Comparison of ENCODE assay signal across 16 mouse cellular contexts in genomic region chr1:132195681-132196080, GRCm38 (mm10). TPM values are rescaled to one million over a fixed set of nuclear protein-coding genes. Genes with fewer than 3 reads are reported as not detected.
DNase-seq lines count a peak whose midpoint lies in the region; ATAC-seq and TF ChIP-seq lines count a peak whose summit lies in the region.
"Had no signal": no experiment of that assay in that cellular context is flagged by ENCODE, and none has a peak within 500 bp of the region (broad histone marks: within the 10 kb centered on the region; RNA-seq: fewer than 3 reads in every experiment).

No protein-coding gene starts in this region.

- H3K9me3 ChIP-seq in lung, embryonic 14.5 days (ENCODE audit: low read depth, low read length), result no peaks in the 10 kb centered on the region
- H3K9me3 ChIP-seq in embryonic facial prominence, embryonic 10.5 days, result no peaks in the 10 kb centered on the region
- no peaks in the 10 kb centered on the region for H3K9me3 ChIP-seq in hindbrain, embryonic 15.5 days
- H3K9me3 ChIP-seq: heart, embryonic 15.5 days; liver, embryonic 15.5 days had no signal

- no peak for TF ChIP-seq CTCF in lung, embryonic 14.5 days (IDR thresholded peaks at IDR 0.05; ENCODE audit: low read depth)

- no peaks in the 10 kb centered on the region for H3K36me3 ChIP-seq in lung, embryonic 14.5 days (ENCODE audit: insufficient read depth)
- H3K36me3 ChIP-seq in embryonic facial prominence, embryonic 10.5 days (replicated peaks), result no peaks in the 10 kb centered on the region
- no peaks in the 10 kb centered on the region for H3K36me3 ChIP-seq in hindbrain, embryonic 15.5 days
- H3K36me3 ChIP-seq: heart, embryonic 15.5 days; liver, embryonic 15.5 days had no signal

- ATAC-seq in lung, embryonic 14.5 days (ENCODE audit: insufficient read depth), result no peak
- ATAC-seq in hindbrain, embryonic 15.5 days (ENCODE audit: low FRiP score, low read depth), result no peak

- no peak for DNase-seq in lung, embryonic 14.5 days
- DNase-seq in lung, adult 18-20 months, result no peak
- peak; percentile 9 for DNase-seq in embryonic facial prominence, embryonic 10.5 days (ENCODE audit: low spot score)
- DNase-seq in neural tube, embryonic 10.5 days (ENCODE audit: extremely low spot score, low spot score), result peak; percentile 17
- no peak for DNase-seq in right cerebral cortex, adult 2 months (ENCODE audit: low spot score in 2 of 2)
- no peak for DNase-seq in ovary, postnatal 36 days (ENCODE audit: low spot score)
- DNase-seq in right cerebral cortex, postnatal 4 days, result no peak
- DNase-seq: adrenal gland, postnatal 14 days; gastrocnemius, postnatal 25 days had no signal

- peak overlapping the region; percentile 93 for H3K27ac ChIP-seq in lung, embryonic 14.5 days (ENCODE audit: low read depth)
- peak overlapping the region; percentile 40 for H3K27ac ChIP-seq in embryonic facial prominence, embryonic 10.5 days (replicated peaks)
- H3K27ac ChIP-seq in hindbrain, embryonic 15.5 days (replicated peaks), result 0 out of 2 replicates have a peak overlapping the region, but pooled peaks have one; percentile 34
- H3K27ac ChIP-seq: heart, embryonic 15.5 days; liver, embryonic 15.5 days had no signal

- peaks cover 31% of the 10 kb centered on the region for H3K27me3 ChIP-seq in lung, embryonic 14.5 days (ENCODE audit: insufficient read depth, low read length)
- H3K27me3 ChIP-seq in embryonic facial prominence, embryonic 10.5 days (replicated peaks; ENCODE audit: low read depth, poor library complexity, severe bottlenecking), result peaks cover 97% of the 10 kb centered on the region
- no peaks in the 10 kb centered on the region for H3K27me3 ChIP-seq in hindbrain, embryonic 15.5 days

- WGBS in lung, embryonic 14.5 days, result 37% methylated on average over 5 of the region's 5 CpGs
- WGBS in embryonic facial prominence, embryonic 10.5 days, result 34% methylated on average over 5 of the region's 5 CpGs
- 51% methylated on average over 5 of the region's 5 CpGs for WGBS in hindbrain, embryonic 15.5 days

- H3K4me1 ChIP-seq in lung, embryonic 14.5 days (ENCODE audit: insufficient read depth), result peaks cover 4% of the 10 kb centered on the region; the same call in 1 of the 2 replicates
- peaks cover 99% of the 10 kb centered on the region for H3K4me1 ChIP-seq in embryonic facial prominence, embryonic 10.5 days
- H3K4me1 ChIP-seq in hindbrain, embryonic 15.5 days (replicated peaks), result peaks cover 88% of the 10 kb centered on the region

- no peak overlapping the region for H3K4me2 ChIP-seq in lung, embryonic 14.5 days
- H3K4me2 ChIP-seq in hindbrain, embryonic 15.5 days, result peak overlapping the region; percentile 35
- H3K4me2 ChIP-seq: heart, embryonic 15.5 days; liver, embryonic 15.5 days had no signal

- no peak overlapping the region for H3K9ac ChIP-seq in lung, embryonic 14.5 days
- no peak overlapping the region; the same call in 1 of the 2 replicates for H3K9ac ChIP-seq in hindbrain, embryonic 15.5 days
- H3K9ac ChIP-seq: heart, embryonic 15.5 days; liver, embryonic 15.5 days had no signal

- no peak overlapping the region for H3K4me3 ChIP-seq in lung, embryonic 14.5 days (ENCODE audit: low read depth, low read length)
- H3K4me3 ChIP-seq in embryonic facial prominence, embryonic 10.5 days, result no peak overlapping the region
- H3K4me3 ChIP-seq in hindbrain, embryonic 15.5 days, result no peak overlapping the region
- H3K4me3 ChIP-seq: heart, embryonic 15.5 days; liver, embryonic 15.5 days had no signal

RNA-seq across cellular contexts. Expression of gene AC124108.1, which starts 4.4 kb away (rescaled TPM):
- polyA plus RNA-seq in lung, embryonic 14.5 days (2014; fragmentation: Nextera tagmentation; extraction: Ambion mirVana), result 0.78 and 1.0 TPM in 2 replicates
- polyA plus RNA-seq in embryonic facial prominence, embryonic 10.5 days (2016; fragmentation: Nextera tagmentation; extraction: Ambion mirVana), result 1.00 and 1.4 TPM in 2 replicates
- 2.7 and 2.8 TPM in 2 replicates for polyA plus RNA-seq in hindbrain, embryonic 15.5 days (2015; fragmentation: Nextera tagmentation; extraction: Ambion mirVana)
- polyA plus RNA-seq: heart, embryonic 15.5 days; large intestine, adult 2 months; liver, embryonic 15.5 days had no signal

RNA-seq across cellular contexts. Expression of gene Lemd1, which starts 4.5 kb away (rescaled TPM):
- polyA plus RNA-seq in lung, embryonic 14.5 days (2014; fragmentation: Nextera tagmentation; extraction: Ambion mirVana), result 1.9 and 3.1 TPM in 2 replicates
- polyA plus RNA-seq in embryonic facial prominence, embryonic 10.5 days (2016; fragmentation: Nextera tagmentation; extraction: Ambion mirVana), result 1.9 and 2.0 TPM in 2 replicates
- polyA plus RNA-seq in hindbrain, embryonic 15.5 days (2015; fragmentation: Nextera tagmentation; extraction: Ambion mirVana), result 14.1 and 16.2 TPM in 2 replicates
- polyA plus RNA-seq: heart, embryonic 15.5 days; liver, embryonic 15.5 days had no signal

RNA-seq across cellular contexts. Expression of gene Gm10188, which starts 33.9 kb away (rescaled TPM):
- polyA plus RNA-seq in lung, embryonic 14.5 days (2014; fragmentation: Nextera tagmentation; extraction: Ambion mirVana), result not detected in 2 replicates
- not detected in 2 replicates for polyA plus RNA-seq in embryonic facial prominence, embryonic 10.5 days (2016; fragmentation: Nextera tagmentation; extraction: Ambion mirVana)
- 0.25 and 0.68 TPM in 2 replicates for polyA plus RNA-seq in hindbrain, embryonic 15.5 days (2015; fragmentation: Nextera tagmentation; extraction: Ambion mirVana)
- polyA plus RNA-seq: cortical plate, adult 2 months; heart, embryonic 15.5 days; intestine, embryonic 14.5 days; large intestine, adult 2 months; liver, embryonic 15.5 days; stomach, embryonic 14.5 days had no signal

RNA-seq across cellular contexts. Expression of gene Cdk18, which starts 56.2 kb away (rescaled TPM):
- polyA plus RNA-seq in lung, embryonic 14.5 days (2014; fragmentation: Nextera tagmentation; extraction: Ambion mirVana), result 7.3 and 8.0 TPM in 2 replicates
- 2.3 and 3.2 TPM in 2 replicates for polyA plus RNA-seq in embryonic facial prominence, embryonic 10.5 days (2016; fragmentation: Nextera tagmentation; extraction: Ambion mirVana)
- polyA plus RNA-seq in hindbrain, embryonic 15.5 days (2015; fragmentation: Nextera tagmentation; extraction: Ambion mirVana), result 1.00 and 1.1 TPM in 2 replicates

Comparison
In these comparisons a context has a peak if more than half of its experiments do, and no peak if none do; other contexts are left out.
1. DNase-seq: peak in embryonic facial prominence, embryonic 10.5 days (single experiment) and neural tube, embryonic 10.5 days (single experiment); none in lung, embryonic 14.5 days (single experiment), lung, adult 18-20 months (0 of 2), right cerebral cortex, adult 2 months (0 of 2), ovary, postnatal 36 days (single experiment) and right cerebral cortex, postnatal 4 days (single experiment).
2. H3K27ac ChIP-seq: peak in every context shown above with its lines; median percentile 93 in lung, embryonic 14.5 days; 40 in embryonic facial prominence, embryonic 10.5 days; 34 in hindbrain, embryonic 15.5 days.